Mouse (Mus musculus): ENCODE results near the gene Dcxr. TPM values are rescaled to one million over a fixed set of nuclear protein-coding genes. Genes with fewer than 3 reads are reported as not detected.
"Not testable (repeated sequence)": the region's sequence is repeated elsewhere in the genome, so short reads cannot be mapped to it uniquely, and the experiment has no call there.

The Dcxr gene
- 112 and 123 TPM in 2 replicates for polyA plus RNA-seq (2015; fragmentation: Nextera tagmentation; extraction: Ambion mirVana)

- H3K27me3 ChIP-seq (ENCODE audit: insufficient read depth, low read length), result no peaks in the 10 kb centered on the region
- peak; percentile 68 for TF ChIP-seq CTCF (IDR thresholded peaks at IDR 0.05; ENCODE audit: low read depth)
- peaks cover 3% of the 10 kb centered on the region; the same call in 1 of the 2 replicates for H3K36me3 ChIP-seq (ENCODE audit: insufficient read depth, low read length)
- WGBS, result 0% methylated on average over 14 of the region's 14 CpGs
- ATAC-seq (replicated peaks; ENCODE audit: low FRiP score, low read depth), result peak; percentile 88
- peak within 1 kb of the TSS; percentile 54 for H3K4me3 ChIP-seq (replicated peaks; ENCODE audit: low read depth, low read length)
- H3K9me3 ChIP-seq (replicated peaks; ENCODE audit: low read length), result no peaks in the 10 kb centered on the region
- peak; percentile 98 for DNase-seq (ENCODE audit: low spot score)
- H3K4me2 ChIP-seq (ENCODE audit: low read length), result peak within 1 kb of the TSS; percentile 85
- H3K4me1 ChIP-seq (replicated peaks; ENCODE audit: insufficient read depth, low read length), result peaks cover 10% of the 10 kb centered on the region; the same call in 1 of the 2 replicates
- peak within 1 kb of the TSS; percentile 54 for H3K9ac ChIP-seq (ENCODE audit: low read depth, low read length)
- peak within 1 kb of the TSS; percentile 78 for H3K27ac ChIP-seq
Measured at GRCm38 (mm10) chr11:120727169-120727527, at the start of gene Dcxr. Dcxr (minus strand) TSS chr11:120727281.

GRCm38 (mm10) chr11:120775774-120776469 lies 48.8 kb upstream of the Dcxr start:
- 22% methylated on average over 15 of the region's 15 CpGs for WGBS

DNA sequence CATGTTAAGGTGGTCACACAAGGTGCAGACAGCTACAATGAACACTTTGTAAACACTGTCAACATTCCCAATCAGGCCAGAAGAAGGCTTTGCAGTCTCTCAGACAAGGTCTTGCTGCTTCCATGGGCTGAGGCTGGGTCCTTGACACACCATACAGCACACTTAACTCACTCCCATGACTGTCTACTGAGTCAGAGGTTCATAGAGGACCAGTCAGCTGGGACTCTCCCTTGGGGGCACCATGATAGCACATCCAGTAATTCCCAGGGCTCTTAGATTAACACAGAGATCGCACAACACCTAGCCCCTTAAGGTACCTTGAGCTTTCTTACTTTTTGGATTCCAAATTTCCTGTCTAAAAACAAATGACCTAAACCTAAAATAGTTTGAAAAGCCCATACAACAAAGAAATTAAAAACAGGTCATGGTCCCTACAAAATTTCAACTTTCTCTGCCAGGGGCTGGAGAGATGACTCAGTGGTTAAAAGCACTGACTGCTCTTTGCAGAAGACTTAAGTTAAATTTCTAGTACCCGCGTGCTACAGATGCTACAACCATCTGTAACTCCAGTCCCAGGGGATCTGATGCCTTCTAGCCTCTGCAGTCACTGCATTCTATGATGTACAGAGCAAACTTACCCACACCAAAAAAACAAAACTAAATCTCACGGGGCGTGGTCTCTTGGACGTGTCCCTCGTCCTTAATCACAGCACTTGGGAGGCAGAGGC lies 46.5 kb upstream of the Dcxr start:
- Histone ChIP-seq H3K9me3 (replicated peaks; ENCODE audit: low read length) (no peaks in the 10 kb centered on the region), H3K4me2 (ENCODE audit: low read length) (no peak overlapping the region), H3K4me1 (replicated peaks; ENCODE audit: insufficient read depth, low read length) (no peaks in the 10 kb centered on the region), H3K4me3 (replicated peaks; ENCODE audit: low read depth, low read length) (no peak overlapping the region), H3K27ac (no peak overlapping the region), H3K9ac (ENCODE audit: low read depth, low read length) (no peak overlapping the region), H3K27me3 (ENCODE audit: insufficient read depth, low read length) (no peaks in the 10 kb centered on the region), H3K36me3 (ENCODE audit: insufficient read depth, low read length) (no peaks in the 10 kb centered on the region)
- ATAC-seq (replicated peaks; ENCODE audit: low FRiP score, low read depth) (no peak), DNase-seq (ENCODE audit: low spot score) (no peak)
- TF ChIP-seq CTCF (IDR thresholded peaks at IDR 0.05; ENCODE audit: low read depth), result no peak
- 85% methylated on average over 7 of the region's 7 CpGs for WGBS

More at GRCm38 (mm10) chr11:120775774-120776469, 48.8 kb upstream of the Dcxr start:
- Histone ChIP-seq H3K9me3 (replicated peaks; ENCODE audit: low read length) (no peaks in the 10 kb centered on the region), H3K9ac (ENCODE audit: low read depth, low read length) (no peak overlapping the region), H3K4me1 (replicated peaks; ENCODE audit: insufficient read depth, low read length) (no peaks in the 10 kb centered on the region), H3K27me3 (ENCODE audit: insufficient read depth, low read length) (no peaks in the 10 kb centered on the region), H3K4me3 (replicated peaks; ENCODE audit: low read depth, low read length) (no peak overlapping the region), H3K36me3 (ENCODE audit: insufficient read depth, low read length) (no peaks in the 10 kb centered on the region), H3K27ac (no peak overlapping the region), H3K4me2 (ENCODE audit: low read length) (no peak overlapping the region)
- peak; percentile 97 for DNase-seq (ENCODE audit: low spot score)
- peak; percentile 100 for TF ChIP-seq CTCF (IDR thresholded peaks at IDR 0.05; ENCODE audit: low read depth)
- peak; percentile 82 for ATAC-seq (replicated peaks; ENCODE audit: low FRiP score, low read depth)

GRCm38 (mm10) chr11:120772749-120773148 lies 45.7 kb upstream of the Dcxr start:
- Histone ChIP-seq H3K9me3 (replicated peaks; ENCODE audit: low read length) (no peaks in the 10 kb centered on the region), H3K27ac (no peak overlapping the region), H3K4me1 (replicated peaks; ENCODE audit: insufficient read depth, low read length) (no peaks in the 10 kb centered on the region), H3K36me3 (ENCODE audit: insufficient read depth, low read length) (no peaks in the 10 kb centered on the region), H3K4me2 (ENCODE audit: low read length) (no peak overlapping the region), H3K4me3 (replicated peaks; ENCODE audit: low read depth, low read length) (no peak overlapping the region), H3K9ac (ENCODE audit: low read depth, low read length) (no peak overlapping the region), H3K27me3 (ENCODE audit: insufficient read depth, low read length) (no peaks in the 10 kb centered on the region)
- 77% methylated on average over 3 of the region's 3 CpGs for WGBS
- ATAC-seq (replicated peaks; ENCODE audit: low FRiP score, low read depth), result no peak
- no peak for DNase-seq (ENCODE audit: low spot score)
- TF ChIP-seq CTCF (IDR thresholded peaks at IDR 0.05; ENCODE audit: low read depth), result no peak

- ATAC-seq (replicated peaks; ENCODE audit: low FRiP score, low read depth) (no peak), DNase-seq (ENCODE audit: low spot score) (peak; percentile 60)
- no peaks in the 10 kb centered on the region for H3K4me1 ChIP-seq (replicated peaks; ENCODE audit: insufficient read depth, low read length)
- no peak overlapping the region for H3K27ac ChIP-seq
- H3K9ac ChIP-seq (ENCODE audit: low read depth, low read length), result no peak overlapping the region
- H3K4me3 ChIP-seq (replicated peaks; ENCODE audit: low read depth, low read length), result no peak overlapping the region
- WGBS, result 54% methylated on average over 1 of the region's 1 CpGs
- no peaks in the 10 kb centered on the region for H3K9me3 ChIP-seq (replicated peaks; ENCODE audit: low read length)
- H3K4me2 ChIP-seq (ENCODE audit: low read length), result no peak overlapping the region
- no peaks in the 10 kb centered on the region for H3K36me3 ChIP-seq (ENCODE audit: insufficient read depth, low read length)
- TF ChIP-seq CTCF (IDR thresholded peaks at IDR 0.05; ENCODE audit: low read depth), result no peak
- H3K27me3 ChIP-seq (ENCODE audit: insufficient read depth, low read length), result no peaks in the 10 kb centered on the region
Measured at GRCm38 (mm10) chr11:120768206-120768605, 41.1 kb upstream of the Dcxr start.

- not testable (repeated sequence) for H3K27ac ChIP-seq; H3K27me3 ChIP-seq (ENCODE audit: insufficient read depth, low read length); H3K9ac ChIP-seq (ENCODE audit: low read depth, low read length); H3K4me1 ChIP-seq (replicated peaks; ENCODE audit: insufficient read depth, low read length); H3K36me3 ChIP-seq (ENCODE audit: insufficient read depth, low read length); H3K4me3 ChIP-seq (replicated peaks; ENCODE audit: low read depth, low read length); DNase-seq (ENCODE audit: low spot score); H3K4me2 ChIP-seq (ENCODE audit: low read length); H3K9me3 ChIP-seq (replicated peaks; ENCODE audit: low read length); ATAC-seq (replicated peaks; ENCODE audit: low FRiP score, low read depth)
- 83% methylated on average over 3 of the region's 7 CpGs for WGBS
Measured at GRCm38 (mm10) chr11:120767023-120767422, 39.9 kb upstream of the Dcxr start.

- WGBS, result 29% methylated on average over 8 of the region's 23 CpGs
- not testable (repeated sequence) for ATAC-seq (replicated peaks; ENCODE audit: low FRiP score, low read depth); DNase-seq (ENCODE audit: low spot score); H3K36me3 ChIP-seq (ENCODE audit: insufficient read depth, low read length); H3K4me2 ChIP-seq (ENCODE audit: low read length); H3K4me1 ChIP-seq (replicated peaks; ENCODE audit: insufficient read depth, low read length); H3K27ac ChIP-seq; H3K4me3 ChIP-seq (replicated peaks; ENCODE audit: low read depth, low read length); H3K9ac ChIP-seq (ENCODE audit: low read depth, low read length); H3K9me3 ChIP-seq (replicated peaks; ENCODE audit: low read length); H3K27me3 ChIP-seq (ENCODE audit: insufficient read depth, low read length)
Measured at GRCm38 (mm10) chr11:120763121-120763999, 36.3 kb upstream of the Dcxr start.

- WGBS, result 18% methylated on average over 14 of the region's 14 CpGs
- not testable (repeated sequence) for H3K4me1 ChIP-seq (replicated peaks; ENCODE audit: insufficient read depth, low read length); H3K36me3 ChIP-seq (ENCODE audit: insufficient read depth, low read length); H3K4me3 ChIP-seq (replicated peaks; ENCODE audit: low read depth, low read length); H3K27ac ChIP-seq; H3K27me3 ChIP-seq (ENCODE audit: insufficient read depth, low read length); H3K9me3 ChIP-seq (replicated peaks; ENCODE audit: low read length); H3K4me2 ChIP-seq (ENCODE audit: low read length); H3K9ac ChIP-seq (ENCODE audit: low read depth, low read length); DNase-seq (ENCODE audit: low spot score)
- peak; percentile 66 for ATAC-seq (replicated peaks; ENCODE audit: low FRiP score, low read depth)
Measured at GRCm38 (mm10) chr11:120762672-120763041, 35.6 kb upstream of the Dcxr start, which contains the start of gene Hmga1b. Hmga1b (plus strand) TSS chr11:120762794.

Data from kidney, postnatal 0 days (tissue).